Mouse (Mus musculus) urinary bladder, postnatal 14 days (tissue): ENCODE measurements around the gene Ifngr2.
A peak's percentile ranks its signal among the peaks of the same experiment; 100 is the strongest.

Experiments
- DNase-seq: peaks from one replicate; pipeline ENCODE4 v3.0.0; 2021; ENCODE audit warnings: low spot score

The Ifngr2 gene

GRCm38 (mm10) chr16:91565292-91565951 is 18.6 kb downstream of the Ifngr2 start:
- no peak for DNase-seq

- DNase-seq, result no peak
These were observed 19.1 kb downstream of the Ifngr2 start for GRCm38 (mm10) chr16:91566002-91566401.

GRCm38 (mm10) chr16:91568960-91569359 is 22.1 kb downstream of the Ifngr2 start:
- no peak for DNase-seq

- no peak for DNase-seq
These were observed 24.2 kb downstream of the Ifngr2 start for GRCm38 (mm10) chr16:91571105-91571504.

- DNase-seq, result no peak
These were observed 28.3 kb downstream of the Ifngr2 start for GRCm38 (mm10) chr16:91575151-91575550.

- DNase-seq, result no peak
These were observed 32.3 kb downstream of the Ifngr2 start for GRCm38 (mm10) chr16:91578980-91579720.

- DNase-seq, result peak; percentile 39
These were observed 35.4 kb downstream of the Ifngr2 start for GRCm38 (mm10) chr16:91582307-91582706.

- peak; percentile 21 for DNase-seq
These were observed 38.7 kb downstream of the Ifngr2 start for GRCm38 (mm10) chr16:91585617-91586016.

- no peak for DNase-seq
These were observed 39.4 kb downstream of the Ifngr2 start for GRCm38 (mm10) chr16:91586244-91586643.

- DNase-seq, result no peak
These were observed 41.0 kb downstream of the Ifngr2 start for GRCm38 (mm10) chr16:91587730-91588453.

GRCm38 (mm10) chr16:91588703-91589102 is 41.8 kb downstream of the Ifngr2 start:
- no peak for DNase-seq

GRCm38 (mm10) chr16:91592162-91592561 is 45.3 kb downstream of the Ifngr2 start:
- DNase-seq, result no peak

GRCm38 (mm10) chr16:91593262-91593661 is 46.4 kb downstream of the Ifngr2 start:
- DNase-seq, result no peak

- peak; percentile 34 for DNase-seq
These were observed 48.2 kb downstream of the Ifngr2 start for GRCm38 (mm10) chr16:91595076-91595475.

GRCm38 (mm10) chr16:91596397-91596778 is 49.5 kb downstream of the Ifngr2 start:
- no peak for DNase-seq

- DNase-seq, result peak; percentile 16
These were observed 50.2 kb downstream of the Ifngr2 start for GRCm38 (mm10) chr16:91596779-91597671.

GRCm38 (mm10) chr16:91597672-91598010 is 50.8 kb downstream of the Ifngr2 start, which contains the start of gene Tmem50b:
TSS of gene Tmem50b (minus strand) at chr16:91597800.
- DNase-seq, result peak; percentile 99

GRCm38 (mm10) chr16:91599242-91599641 is 52.4 kb downstream of the Ifngr2 start:
- DNase-seq, result no peak

- DNase-seq, result no peak
These were observed 54.2 kb downstream of the Ifngr2 start for GRCm38 (mm10) chr16:91601081-91601480.

GRCm38 (mm10) chr16:91601693-91602092 is 54.8 kb downstream of the Ifngr2 start:
- no peak for DNase-seq

GRCm38 (mm10) chr16:91605156-91605555 is 58.3 kb downstream of the Ifngr2 start:
- no peak for DNase-seq

- DNase-seq, result no peak
These were observed 60.1 kb downstream of the Ifngr2 start for GRCm38 (mm10) chr16:91606958-91607357.
